Mouse (Mus musculus) megakaryocyte-erythroid progenitor cell, adult 5-6 weeks (primary cell): Measurements from ENCODE around the gene Xpo6. TPM values are rescaled to one million over a fixed set of nuclear protein-coding genes. Genes with fewer than 3 reads are reported as not detected.

ENCODE experiments used
- total RNA-seq, 2 experiments: library from RNA; stranded (forward) in 1 of 2; stranded (reverse) in 1 of 2; fragments of 200-1000, 215-1000 nt in 1 of 2; fragments of >200 nt in 1 of 2; fragmentation: Nextera tagmentation in 1 of 2; gene quantifications; 2 replicates each; pipeline ENCODE4 v1.2.3; 2014 to 2017

Xpo6 gene
- total RNA-seq, 2 experiments from 2014 or later = 77.8 to 147 TPM

Other genes starting within 250 kb of the Xpo6 start
- not detected in 2 replicates for gene Gsg1l, start 118.1 kb downstream of the Xpo6 start, total RNA-seq (2014; fragmentation: Nextera tagmentation)
- gene Gsg1l, start 118.1 kb downstream of the Xpo6 start, total RNA-seq (2017) = not detected in 2 replicates
- 6.6 and 7.0 TPM in 2 replicates for gene Sbk1, start 72.1 kb upstream of the Xpo6 start, total RNA-seq (2014; fragmentation: Nextera tagmentation)
- gene Sbk1, start 72.1 kb upstream of the Xpo6 start, total RNA-seq (2017) = 2.9 and 5.2 TPM in 2 replicates
- 17.3 and 28.3 TPM in 2 replicates for gene Lat, start 169.1 kb upstream of the Xpo6 start, total RNA-seq (2014; fragmentation: Nextera tagmentation)
- 9.3 and 11.0 TPM in 2 replicates for gene Lat, start 169.1 kb upstream of the Xpo6 start, total RNA-seq (2017)
- gene Spns1, start 176.9 kb upstream of the Xpo6 start, total RNA-seq (2014; fragmentation: Nextera tagmentation) = 24.7 and 30.7 TPM in 2 replicates
- gene Spns1, start 176.9 kb upstream of the Xpo6 start, total RNA-seq (2017) = 5.2 and 8.3 TPM in 2 replicates
- 14.9 and 32.5 TPM in 2 replicates for gene Nfatc2ip, start 196.2 kb upstream of the Xpo6 start, total RNA-seq (2014; fragmentation: Nextera tagmentation)
- 17.8 and 18.9 TPM in 2 replicates for gene Nfatc2ip, start 196.2 kb upstream of the Xpo6 start, total RNA-seq (2017)
- gene Cd19, start 214.4 kb upstream of the Xpo6 start, total RNA-seq (2014; fragmentation: Nextera tagmentation) = 1.7 and 16.4 TPM in 2 replicates
- gene Cd19, start 214.4 kb upstream of the Xpo6 start, total RNA-seq (2017) = 0.28 TPM in 1 of 2 replicates, not detected in the other
- gene Rabep2, start 228.3 kb upstream of the Xpo6 start, total RNA-seq (2014; fragmentation: Nextera tagmentation) = 10.2 and 13.9 TPM in 2 replicates
- 11.5 and 14.0 TPM in 2 replicates for gene Rabep2, start 228.3 kb upstream of the Xpo6 start, total RNA-seq (2017)